Mouse (Mus musculus) hindbrain, embryonic 13.5 days (tissue): ENCODE data around the gene Rassf3. TPM values are rescaled to one million over a fixed set of nuclear protein-coding genes. Genes with fewer than 3 reads are reported as not detected.

ENCODE experiments used
- ATAC-seq: fragments of 200-750 bp; cut with Nextera tagmentation; 2 replicates; pipeline ENCODE4 v1.8.0; 2017; ENCODE audit warnings: moderate TSS enrichment; ENCODE audit not compliant: low FRiP score
- H3K27ac ChIP-seq: fragments of 300-500 bp; sonication (generic); 2 replicates; pipeline ENCODE4 v1.5.1; 2015; ENCODE audit warnings: inconsistent platforms, mild to moderate bottlenecking, moderate library complexity
- H3K27me3 ChIP-seq: fragments of 300-500 bp; sonication (generic); 2 replicates; pipeline ENCODE4 v1.6.1; 2015; ENCODE audit warnings: mild to moderate bottlenecking, inconsistent platforms
- H3K36me3 ChIP-seq: fragments of 300-500 bp; sonication (generic); 2 replicates; pipeline ENCODE4 v1.6.1; 2015; ENCODE audit warnings: mild to moderate bottlenecking, inconsistent platforms
- H3K4me1 ChIP-seq: fragments of 300-500 bp; sonication (generic); replicated peaks from 2 replicates; pipeline ENCODE4 v1.6.1; 2015; ENCODE audit warnings: inconsistent platforms
- H3K4me2 ChIP-seq: fragments of 300-500 bp; sonication (generic); 2 replicates; pipeline ENCODE4 v1.6.1; 2015; ENCODE audit warnings: inconsistent platforms, mild to moderate bottlenecking, moderate library complexity
- H3K4me3 ChIP-seq: fragments of 300-500 bp; sonication (generic); 2 replicates; pipeline ENCODE4 v1.5.1; 2015; ENCODE audit warnings: mild to moderate bottlenecking, inconsistent platforms
- H3K9ac ChIP-seq: fragments of 300-500 bp; sonication (generic); 2 replicates; pipeline ENCODE4 v1.6.1; 2015; ENCODE audit warnings: mild to moderate bottlenecking, inconsistent platforms
- H3K9me3 ChIP-seq: fragments of 300-500 bp; sonication (generic); 2 replicates; pipeline ENCODE4 v1.6.1; 2016; ENCODE audit warnings: inconsistent platforms
- WGBS: fragments of 180-500 bp; shearing (Covaris S2); methylation state at CpG from one replicate; pipeline ENCODE4 v1.1.7; 2015; 5-methylcytosine and 5-hydroxymethylcytosine counted together
- polyA plus RNA-seq: library from polyadenylated mRNA; unstranded; fragments of >200 nt; fragmentation: Nextera tagmentation; extraction: Ambion mirVana; gene quantifications from 2 replicates; pipeline ENCODE4 v1.2.1, GENCODE M21; 2015

Gene Rassf3
- polyA plus RNA-seq, 1 experiment from 2014 or later, result 5.2 TPM

DNA sequence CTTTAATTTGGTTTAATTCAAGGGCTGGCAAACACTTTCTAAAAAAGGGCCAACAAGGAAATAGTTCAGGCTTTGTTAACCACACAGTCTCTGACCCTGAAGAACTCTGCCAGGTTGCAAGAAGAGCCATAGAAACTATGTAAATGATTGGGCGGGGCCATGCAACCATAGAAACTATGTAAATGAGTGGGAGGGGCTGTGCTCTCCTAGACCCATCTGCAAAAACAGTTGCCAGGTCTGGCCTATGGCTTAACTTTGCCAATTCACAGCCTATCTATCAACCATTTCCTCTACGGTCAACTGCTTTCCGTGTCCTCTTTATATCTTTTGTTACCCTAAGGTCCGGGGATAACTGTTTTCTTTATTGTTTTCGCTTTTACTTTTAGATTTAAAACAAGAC, 25.0 kb upstream of the Rassf3 start:
- ATAC-seq, result peak; percentile 26; the same call in 1 of the 2 replicates
- no peaks in the 10 kb centered on the region for H3K36me3 ChIP-seq
- H3K9ac ChIP-seq, result no peak overlapping the region
- no peak overlapping the region for H3K27ac ChIP-seq
- H3K9me3 ChIP-seq, result no peaks in the 10 kb centered on the region
- H3K4me3 ChIP-seq, result no peak overlapping the region
- H3K27me3 ChIP-seq, result no peaks in the 10 kb centered on the region
- H3K4me2 ChIP-seq, result no peak overlapping the region
- WGBS, result 50% methylated on average over 5 of the region's 5 CpGs
- H3K4me1 ChIP-seq, result peaks cover 13% of the 10 kb centered on the region

DNA sequence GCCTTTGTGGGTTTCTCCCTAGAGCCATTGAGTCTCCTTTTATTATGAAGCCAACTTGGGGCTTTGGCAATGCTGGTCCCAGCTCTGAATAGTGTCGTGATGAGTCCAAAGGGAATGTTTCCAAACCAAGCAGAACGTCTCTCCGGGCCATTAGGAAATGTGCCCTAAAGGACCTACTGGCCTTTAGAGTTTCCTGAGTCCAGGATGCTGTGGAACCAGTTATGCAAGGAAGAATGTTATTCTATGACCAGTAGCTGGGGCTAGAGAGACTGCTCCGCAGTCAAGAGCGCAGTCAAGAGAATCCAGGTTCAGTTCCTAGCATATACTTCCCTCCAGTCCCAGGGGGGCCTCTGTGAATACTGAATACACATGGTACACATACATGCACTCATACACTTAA, 23.9 kb upstream of the Rassf3 start:
- Histone ChIP-seq H3K4me1 (peaks cover 4% of the 10 kb centered on the region), H3K4me3 (no peak overlapping the region), H3K27me3 (no peaks in the 10 kb centered on the region), H3K9ac (no peak overlapping the region), H3K36me3 (no peaks in the 10 kb centered on the region), H3K27ac (no peak overlapping the region), H3K9me3 (no peaks in the 10 kb centered on the region), H3K4me2 (no peak overlapping the region)
- 78% methylated on average over 5 of the region's 5 CpGs for WGBS
- no peak for ATAC-seq

DNA sequence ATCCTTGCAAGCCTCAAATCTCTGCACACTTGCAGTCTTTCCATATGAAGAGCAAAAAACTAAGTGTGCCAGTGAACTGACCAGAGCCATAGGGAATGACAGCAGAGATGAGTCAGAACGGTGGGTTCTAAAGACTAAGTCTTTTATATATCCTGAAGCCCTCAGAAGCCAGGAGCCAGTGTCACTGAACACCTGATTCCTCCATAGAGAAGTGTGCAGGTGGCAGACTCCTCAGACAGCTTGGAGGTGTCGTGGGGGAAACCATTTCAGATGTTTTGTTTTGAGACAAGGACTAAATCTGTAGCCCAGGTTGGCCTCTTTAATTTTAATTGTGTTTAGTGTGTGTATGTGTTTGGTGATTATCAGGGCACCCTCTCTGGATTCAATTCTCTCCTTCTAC, 22.9 kb upstream of the Rassf3 start:
- Histone ChIP-seq H3K27me3 (no peaks in the 10 kb centered on the region), H3K4me2 (no peak overlapping the region), H3K36me3 (no peaks in the 10 kb centered on the region), H3K9me3 (no peaks in the 10 kb centered on the region), H3K4me1 (no peaks in the 10 kb centered on the region; the same call in 1 of the 2 replicates), H3K27ac (no peak overlapping the region), H3K9ac (no peak overlapping the region), H3K4me3 (no peak overlapping the region)
- no peak for ATAC-seq
- WGBS, result 73% methylated on average over 2 of the region's 2 CpGs

DNA sequence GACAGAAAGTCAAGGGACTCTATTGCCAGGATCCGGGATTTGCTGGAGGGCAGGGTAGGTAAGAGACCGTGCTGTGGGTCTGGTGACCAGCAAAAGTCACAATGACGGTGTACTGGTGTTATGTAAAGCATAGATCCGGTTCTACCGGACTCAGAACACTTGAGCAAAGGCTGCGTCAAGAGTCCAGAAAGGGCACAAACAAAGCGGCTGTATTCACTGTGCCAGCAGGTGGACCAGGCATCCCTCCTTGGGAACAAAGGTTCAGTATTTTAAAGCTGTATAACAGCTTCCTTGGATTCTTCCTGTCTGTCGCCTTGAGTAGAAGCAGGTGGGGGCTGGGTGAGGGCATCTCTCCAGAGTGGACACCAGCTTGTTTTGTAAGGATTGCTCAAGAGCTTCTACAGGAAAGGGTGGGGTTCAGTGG, 22.3 kb upstream of the Rassf3 start:
- H3K27ac ChIP-seq, result 0 out of 2 replicates have a peak overlapping the region, but pooled peaks have one; percentile 30
- 76% methylated on average over 8 of the region's 8 CpGs for WGBS

DNA sequence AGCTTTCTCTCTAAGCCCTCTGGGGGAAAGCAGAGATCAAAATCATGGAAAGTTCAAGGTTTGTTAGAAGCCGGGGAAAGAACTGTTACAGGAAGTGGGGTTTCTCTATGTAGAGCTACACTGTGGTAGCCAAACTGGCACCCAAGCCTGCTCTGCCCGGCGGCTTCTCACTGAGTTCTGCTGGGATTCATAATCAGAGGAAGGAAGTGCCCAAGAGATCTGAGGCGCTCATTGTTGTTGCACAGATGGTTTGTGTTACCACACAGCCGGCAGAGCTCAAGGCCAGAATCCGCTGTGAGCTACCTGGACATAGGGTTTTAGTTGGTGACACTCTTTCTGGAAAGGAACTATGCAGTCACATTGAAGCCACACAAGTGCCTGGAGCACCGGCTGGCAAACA, 21.8 kb upstream of the Rassf3 start:
- no peaks in the 10 kb centered on the region for H3K27me3 ChIP-seq
- 0 out of 2 replicates have a peak overlapping the region, but pooled peaks have one; percentile 30 for H3K27ac ChIP-seq
- no peaks in the 10 kb centered on the region; the same call in 1 of the 2 replicates for H3K4me1 ChIP-seq
- no peak overlapping the region for H3K4me3 ChIP-seq
- no peak overlapping the region for H3K9ac ChIP-seq
- WGBS, result 85% methylated on average over 7 of the region's 7 CpGs
- no peaks in the 10 kb centered on the region for H3K36me3 ChIP-seq
- H3K9me3 ChIP-seq, result no peaks in the 10 kb centered on the region
- no peak overlapping the region for H3K4me2 ChIP-seq
- no peak for ATAC-seq

More for the DNA sequence above, 22.3 kb upstream of the Rassf3 start:
- no peaks in the 10 kb centered on the region for H3K9me3 ChIP-seq
- H3K4me2 ChIP-seq, result no peak overlapping the region
- no peaks in the 10 kb centered on the region for H3K36me3 ChIP-seq
- no peaks in the 10 kb centered on the region; the same call in 1 of the 2 replicates for H3K4me1 ChIP-seq
- ATAC-seq, result no peak
- H3K9ac ChIP-seq, result no peak overlapping the region
- H3K27me3 ChIP-seq, result no peaks in the 10 kb centered on the region
- no peak overlapping the region for H3K4me3 ChIP-seq

DNA sequence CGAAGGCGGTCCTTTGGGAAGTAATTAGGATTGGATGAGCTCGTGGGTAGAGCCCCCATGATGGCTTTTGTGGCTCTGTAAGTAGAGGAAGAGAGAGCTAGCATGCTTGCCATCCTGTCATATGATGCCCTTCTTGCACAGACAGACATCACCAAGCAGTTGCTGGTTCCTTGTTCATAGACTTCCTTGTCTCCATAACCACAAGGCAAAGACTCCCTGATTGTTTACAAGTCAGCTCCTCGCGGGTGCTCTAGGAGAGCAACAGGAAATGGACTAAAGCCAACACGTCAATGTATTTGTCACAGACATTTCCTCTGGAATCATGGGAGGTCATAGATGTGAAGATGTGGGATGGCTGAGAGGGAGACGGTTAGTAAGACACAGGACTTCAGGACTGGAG, 20.5 kb upstream of the Rassf3 start:
- Histone ChIP-seq H3K4me1 (no peaks in the 10 kb centered on the region; the same call in 1 of the 2 replicates), H3K4me2 (no peak overlapping the region), H3K36me3 (no peaks in the 10 kb centered on the region), H3K9me3 (no peaks in the 10 kb centered on the region), H3K9ac (no peak overlapping the region), H3K4me3 (no peak overlapping the region), H3K27ac (no peak overlapping the region), H3K27me3 (no peaks in the 10 kb centered on the region)
- WGBS, result 85% methylated on average over 7 of the region's 7 CpGs
- no peak for ATAC-seq

DNA sequence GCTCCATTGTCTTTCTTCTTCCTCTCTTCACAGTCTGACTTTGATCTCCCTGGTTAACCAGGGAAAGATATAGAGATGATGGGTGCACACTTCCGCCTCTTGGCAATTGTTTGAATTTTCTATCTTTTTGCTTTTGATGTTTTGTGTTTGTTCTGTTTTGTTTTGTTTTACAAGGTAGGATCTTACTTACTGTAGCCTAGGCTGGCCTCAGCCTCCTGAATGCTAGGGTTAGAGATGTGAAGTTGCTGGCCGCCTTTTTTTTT, 17.9 kb upstream of the Rassf3 start:
- 95% methylated on average over 2 of the region's 2 CpGs for WGBS
- Histone ChIP-seq H3K4me1 (no peaks in the 10 kb centered on the region), H3K9ac (no peak overlapping the region), H3K27ac (no peak overlapping the region), H3K4me2 (no peak overlapping the region), H3K36me3 (no peaks in the 10 kb centered on the region), H3K9me3 (no peaks in the 10 kb centered on the region), H3K4me3 (no peak overlapping the region), H3K27me3 (no peaks in the 10 kb centered on the region)
- ATAC-seq, result no peak

DNA sequence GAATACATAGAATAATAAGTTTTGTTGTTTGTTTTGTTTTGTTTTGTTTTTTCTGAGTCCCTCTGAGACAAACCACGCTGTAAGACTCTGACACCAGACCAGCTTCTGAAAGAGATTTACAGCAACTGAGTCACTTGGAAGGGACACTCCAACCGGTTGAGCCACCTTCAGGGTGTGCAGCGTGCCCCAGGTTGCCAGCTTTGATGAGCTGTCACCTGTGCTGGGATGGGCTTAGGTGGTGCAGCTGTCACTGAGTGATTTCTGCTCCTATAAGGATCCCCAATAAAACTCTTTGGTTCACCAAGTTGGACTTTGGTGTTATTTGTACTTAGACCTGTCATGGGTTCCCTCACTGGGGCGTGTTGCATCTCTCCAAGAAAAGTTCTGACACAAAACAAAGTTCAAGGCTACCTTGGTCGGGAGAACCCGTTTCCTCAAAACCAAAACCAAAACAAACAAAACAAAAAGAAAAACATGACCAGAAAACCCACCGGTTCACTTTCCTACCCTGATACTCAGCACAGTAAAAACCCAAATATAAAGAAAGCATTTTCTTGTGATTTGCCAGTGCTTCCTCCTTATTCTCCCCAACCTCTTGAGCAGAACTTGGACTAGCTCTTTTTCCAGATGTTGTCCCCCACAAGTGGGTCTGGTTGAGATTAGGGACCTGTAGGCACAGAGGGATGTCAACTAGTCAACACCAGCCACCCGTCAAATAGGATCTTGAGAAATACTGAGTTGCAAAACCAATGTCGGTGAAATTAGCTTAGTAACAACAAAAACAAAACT, 17.4 kb upstream of the Rassf3 start:
- H3K4me1 ChIP-seq, result no peaks in the 10 kb centered on the region
- ATAC-seq, result no peak
- 85% methylated on average over 9 of the region's 9 CpGs for WGBS
- H3K27me3 ChIP-seq, result no peaks in the 10 kb centered on the region
- H3K9me3 ChIP-seq, result no peaks in the 10 kb centered on the region
- H3K4me2 ChIP-seq, result no peak overlapping the region
- H3K9ac ChIP-seq, result no peak overlapping the region
- H3K27ac ChIP-seq, result no peak overlapping the region
- no peak overlapping the region for H3K4me3 ChIP-seq
- no peaks in the 10 kb centered on the region for H3K36me3 ChIP-seq

DNA sequence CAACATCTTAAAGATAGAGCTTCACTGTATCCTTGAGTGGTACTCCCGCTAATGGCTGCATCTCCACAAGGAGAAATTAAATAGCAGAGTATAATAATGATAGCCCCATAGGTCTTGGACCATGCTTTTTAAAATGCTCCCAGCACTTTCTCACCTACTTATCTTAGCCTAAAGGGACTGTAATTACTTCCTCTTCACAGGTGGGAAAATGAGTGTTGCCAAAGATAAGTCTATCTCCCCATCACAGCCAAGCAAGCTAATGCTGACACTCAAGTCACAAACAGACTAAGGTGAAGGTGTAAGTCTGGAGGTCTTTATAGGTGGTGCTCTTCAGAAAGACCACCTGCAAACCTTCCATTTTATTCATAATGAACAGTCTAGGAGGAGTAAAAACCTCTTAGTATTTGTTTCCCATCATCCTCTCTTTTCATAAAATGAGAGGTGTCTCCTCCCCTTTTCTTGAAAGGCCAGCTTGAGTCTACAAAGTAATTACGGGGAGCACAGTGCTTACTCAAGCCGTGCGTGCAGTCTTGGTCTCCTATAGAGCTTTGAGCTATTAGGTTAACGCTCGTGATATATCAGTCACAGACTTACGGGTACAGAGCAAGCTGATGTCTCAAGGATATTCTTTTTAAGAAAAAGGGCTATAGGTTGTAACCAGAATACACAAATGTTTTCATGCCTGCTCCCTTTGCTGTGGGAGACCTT, 16.6 kb upstream of the Rassf3 start:
- H3K4me3 ChIP-seq, result no peak overlapping the region
- no peak overlapping the region for H3K27ac ChIP-seq
- no peak overlapping the region for H3K4me2 ChIP-seq
- no peak for ATAC-seq
- no peaks in the 10 kb centered on the region for H3K27me3 ChIP-seq
- WGBS, result 86% methylated on average over 7 of the region's 7 CpGs
- H3K4me1 ChIP-seq, result no peaks in the 10 kb centered on the region
- H3K36me3 ChIP-seq, result no peaks in the 10 kb centered on the region
- no peaks in the 10 kb centered on the region for H3K9me3 ChIP-seq
- no peak overlapping the region for H3K9ac ChIP-seq

DNA sequence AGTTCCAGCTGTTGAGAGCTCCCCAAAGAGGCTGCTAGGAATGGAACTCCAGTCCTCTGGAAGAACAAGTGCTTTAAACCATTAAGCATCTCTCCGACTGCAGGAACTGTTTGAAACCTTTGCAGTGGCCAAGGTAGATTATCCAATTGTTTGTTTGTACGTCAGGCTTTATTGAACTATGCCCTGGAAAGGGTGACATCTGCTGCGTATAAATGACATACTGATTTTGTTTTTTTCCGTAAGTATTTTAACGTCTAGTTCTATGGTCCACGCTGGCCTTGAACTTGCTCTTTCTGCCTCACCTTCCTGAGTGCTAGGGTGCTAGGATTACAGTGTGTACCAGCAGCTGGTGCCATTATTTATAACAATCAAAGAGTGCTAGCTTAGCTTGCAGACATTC, 13.8 kb upstream of the Rassf3 start:
- ATAC-seq, result no peak
- WGBS, result 93% methylated on average over 6 of the region's 6 CpGs

DNA sequence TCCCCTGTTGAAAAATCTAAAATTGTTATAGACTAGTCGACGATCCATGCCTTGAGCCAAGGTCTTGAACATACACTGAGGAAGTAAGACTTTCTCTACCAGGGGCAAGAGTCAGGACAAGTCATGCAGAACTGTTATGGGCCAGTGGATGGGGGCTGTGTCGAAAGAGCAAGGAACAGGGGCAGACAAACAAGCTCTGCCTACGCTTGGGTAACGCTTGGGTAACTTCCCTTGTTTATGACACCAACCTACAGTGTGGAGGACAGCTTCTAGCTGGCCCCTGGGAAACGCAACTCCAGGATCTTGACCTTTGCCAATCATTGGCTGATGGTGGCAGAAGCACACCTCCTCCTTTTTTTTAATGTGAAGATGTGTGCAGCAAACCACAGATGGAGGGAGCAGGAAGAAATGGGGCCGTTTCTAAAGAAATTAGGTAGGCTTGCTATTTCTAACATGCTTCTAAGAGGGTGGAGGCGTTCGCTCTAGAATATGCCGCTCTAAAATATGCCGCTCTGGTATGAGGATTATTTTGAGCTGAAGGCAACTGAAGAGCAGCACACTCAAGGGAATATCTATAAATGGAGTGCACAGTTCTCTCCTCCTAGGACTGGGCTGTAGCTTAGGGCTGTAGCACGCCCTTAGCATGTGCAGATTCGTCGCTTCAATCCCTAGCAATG, 12.6 kb upstream of the Rassf3 start:
- Histone ChIP-seq H3K27ac (no peak overlapping the region), H3K9ac (no peak overlapping the region), H3K4me3 (no peak overlapping the region), H3K4me2 (no peak overlapping the region), H3K9me3 (no peaks in the 10 kb centered on the region), H3K27me3 (no peaks in the 10 kb centered on the region), H3K4me1 (no peaks in the 10 kb centered on the region), H3K36me3 (no peaks in the 10 kb centered on the region)
- ATAC-seq, result no peak
- 83% methylated on average over 14 of the region's 14 CpGs for WGBS

More for the DNA sequence above, 13.8 kb upstream of the Rassf3 start:
- Histone ChIP-seq H3K27ac (no peak overlapping the region), H3K4me2 (no peak overlapping the region), H3K36me3 (no peaks in the 10 kb centered on the region), H3K4me3 (no peak overlapping the region), H3K9ac (no peak overlapping the region), H3K4me1 (no peaks in the 10 kb centered on the region), H3K27me3 (no peaks in the 10 kb centered on the region), H3K9me3 (no peaks in the 10 kb centered on the region)

DNA sequence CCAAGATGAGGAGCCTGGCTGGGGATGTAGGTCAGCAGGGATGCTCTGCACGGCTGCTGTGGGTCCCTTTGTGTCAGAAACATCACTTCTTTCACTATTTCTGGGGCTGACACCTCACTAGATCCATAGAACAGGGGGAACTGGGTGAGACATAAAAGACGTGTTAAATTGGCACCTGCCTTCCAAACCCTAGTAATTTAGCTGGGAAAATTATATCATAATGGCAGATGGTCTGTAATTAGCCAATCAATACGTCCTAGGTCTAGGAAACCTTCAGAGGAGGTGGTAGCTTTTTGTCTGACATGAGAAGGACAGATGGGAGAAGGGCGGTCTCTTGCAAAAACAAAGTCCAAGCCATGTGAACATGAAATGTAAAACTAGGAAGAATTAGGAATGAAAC, 11.6 kb upstream of the Rassf3 start:
- H3K9ac ChIP-seq, result no peak overlapping the region
- H3K4me2 ChIP-seq, result no peak overlapping the region
- no peak overlapping the region for H3K4me3 ChIP-seq
- ATAC-seq, result no peak
- WGBS, result 68% methylated on average over 4 of the region's 4 CpGs
- no peaks in the 10 kb centered on the region for H3K27me3 ChIP-seq
- H3K4me1 ChIP-seq, result no peaks in the 10 kb centered on the region
- no peaks in the 10 kb centered on the region for H3K36me3 ChIP-seq
- H3K27ac ChIP-seq, result no peak overlapping the region
- H3K9me3 ChIP-seq, result no peaks in the 10 kb centered on the region
